Mouse (Mus musculus) heart, adult 8-10 months (tissue): ENCODE results near the gene Olfr681. TPM values are rescaled to one million over a fixed set of nuclear protein-coding genes. Genes with fewer than 3 reads are reported as not detected.
"Not testable (repeated sequence)": the region's sequence is repeated elsewhere in the genome, so short reads cannot be mapped to it uniquely, and the experiment has no call there.

Experiments used
- DNase-seq: peaks from one replicate; pipeline ENCODE4 v3.0.0; 2022; ENCODE audit warnings: low spot score
- total RNA-seq, 4 experiments: library from RNA; stranded (reverse); gene quantifications; 2 replicates each; pipeline ENCODE4 v1.2.4; 2022

The Olfr681 gene
- total RNA-seq, result not detected

GRCm38 (mm10) chr7:105116536-105116935 lies at the start of gene Olfr681:
Gene Olfr681 (plus strand): TSS chr7:105116836.
- DNase-seq, result no peak

GRCm38 (mm10) chr7:105080905-105081304 lies 35.7 kb upstream of the Olfr681 start, which contains the start of gene Olfr679:
Gene Olfr679 (plus strand): TSS chr7:105081205.
- no peak for DNase-seq

GRCm38 (mm10) chr7:105092717-105093116 lies 23.9 kb upstream of the Olfr681 start, which contains the start of gene Olfr680-ps1:
Gene Olfr680-ps1 (minus strand): TSS chr7:105092817.
- not testable (repeated sequence) for DNase-seq

GRCm38 (mm10) chr7:105141275-105141674 lies 24.6 kb downstream of the Olfr681 start:
- DNase-seq, result no peak

GRCm38 (mm10) chr7:105146912-105147311 lies 30.3 kb downstream of the Olfr681 start, which contains the start of gene Olfr683:
Gene Olfr683 (minus strand): TSS chr7:105147012.
- DNase-seq, result no peak

- no peak for DNase-seq
Measured at GRCm38 (mm10) chr7:105163553-105163952, 46.9 kb downstream of the Olfr681 start, which contains the start of gene Olfr684. Gene Olfr684 (minus strand): TSS chr7:105163653.

GRCm38 (mm10) chr7:105170773-105171172 lies 54.1 kb downstream of the Olfr681 start:
- peak; percentile 1 for DNase-seq

Other genes with a start within 250 kb of the Olfr681 start
- gene Olfr665, start 238.8 kb upstream of the Olfr681 start, total RNA-seq, result not detected
- not detected for gene Olfr666, start 220.9 kb upstream of the Olfr681 start, total RNA-seq
- gene Olfr667, start 195.4 kb upstream of the Olfr681 start, total RNA-seq, result not detected
- not detected for gene Olfr668, start 188.8 kb upstream of the Olfr681 start, total RNA-seq
- not detected for gene Olfr669, start 182.6 kb upstream of the Olfr681 start, total RNA-seq
- not detected for gene Olfr670, start 154.2 kb upstream of the Olfr681 start, total RNA-seq
- gene Olfr671, start 137.7 kb upstream of the Olfr681 start, total RNA-seq, result not detected
- not detected for gene Olfr672, start 114.8 kb upstream of the Olfr681 start, total RNA-seq
- gene Olfr675, start 88.4 kb upstream of the Olfr681 start, total RNA-seq, result not detected
- gene Olfr676, start 84.1 kb upstream of the Olfr681 start, total RNA-seq, result not detected
- gene Olfr677, start 65.5 kb upstream of the Olfr681 start, total RNA-seq, result not detected
- not detected for gene Olfr678, start 52.4 kb upstream of the Olfr681 start, total RNA-seq
- not detected for gene Olfr679, start 35.6 kb upstream of the Olfr681 start, total RNA-seq
- not detected for gene Olfr680-ps1, start 24.0 kb upstream of the Olfr681 start, total RNA-seq
- gene Olfr683, start 30.2 kb downstream of the Olfr681 start, total RNA-seq, result not detected
- not detected for gene Olfr684, start 46.8 kb downstream of the Olfr681 start, total RNA-seq
- gene Olfr685, start 69.2 kb downstream of the Olfr681 start, total RNA-seq, result not detected
- gene Olfr686, start 90.6 kb downstream of the Olfr681 start, total RNA-seq, result not detected
- not detected for gene Olfr688, start 171.3 kb downstream of the Olfr681 start, total RNA-seq
- not detected for gene Olfr689, start 194.3 kb downstream of the Olfr681 start, total RNA-seq
- under 1 TPM in 1 of 4 experiments, not detected in 3; 0.12 TPM for gene Olfr690, start 217.3 kb downstream of the Olfr681 start, total RNA-seq
- not detected for gene Olfr691, start 225.4 kb downstream of the Olfr681 start, total RNA-seq